Mouse (Mus musculus) left cerebral cortex, postnatal 10 days (tissue): Measurements from ENCODE around the gene Cdc26. TPM values are rescaled to one million over a fixed set of nuclear protein-coding genes. Genes with fewer than 3 reads are reported as not detected.

Source experiments
- total RNA-seq, 2 experiments: library from RNA; stranded (reverse); gene quantifications; 2 replicates each; pipeline ENCODE4 v1.2.3; 2021

Cdc26 gene
- total RNA-seq, 2 experiments from 2014 or later, result 43.1 to 52.3 TPM

Other genes starting within 250 kb of the Cdc26 start
- gene Zfp37, start 177.6 kb downstream of the Cdc26 start, total RNA-seq, result 10 to 100 TPM; 22.3 to 22.9 TPM
- 1 to 10 TPM; 8.5 to 9.4 TPM for gene Slc31a2, start 146.1 kb downstream of the Cdc26 start, total RNA-seq
- 10 to 100 TPM; 37.2 to 38.8 TPM for gene Fkbp15, start 48.1 kb downstream of the Cdc26 start, total RNA-seq
- gene Slc31a1, start 47.9 kb downstream of the Cdc26 start, total RNA-seq, result 10 to 100 TPM; 32.7 TPM
- gene Prpf4, start 155 bp upstream of the Cdc26 start, total RNA-seq, result 10 to 100 TPM; 13.1 to 13.7 TPM
- not detected for gene Rnf183, start 26.6 kb upstream of the Cdc26 start, total RNA-seq
- 10 to 100 TPM; 10.4 to 12.9 TPM for gene Wdr31, start 62.3 kb upstream of the Cdc26 start, total RNA-seq
- under 1 TPM; 0.32 to 0.45 TPM for gene Bspry, start 71.4 kb upstream of the Cdc26 start, total RNA-seq
- 1 to 10 TPM; 8.3 to 8.4 TPM for gene Hdhd3, start 94.8 kb upstream of the Cdc26 start, total RNA-seq
- 10 to 100 TPM; 27.3 to 30.1 TPM for gene Alad, start 111.3 kb upstream of the Cdc26 start, total RNA-seq
- gene Pole3, start 116.4 kb upstream of the Cdc26 start, total RNA-seq, result 10 to 100 TPM; 26.2 to 27.1 TPM
- under 1 TPM; 0.19 to 0.26 TPM for gene 4933430I17Rik, start 116.7 kb upstream of the Cdc26 start, total RNA-seq
- 10 to 100 TPM; 30.5 to 30.6 TPM for gene Rgs3, start 151.2 kb upstream of the Cdc26 start, total RNA-seq